Mouse (Mus musculus) adrenal gland, adult (tissue): ENCODE data around the gene Rcbtb2.

Source experiments
- DNase-seq, 2 experiments: peaks; one replicate each; pipeline ENCODE4 v3.0.0; 2022 to 2023; ENCODE audit warnings: low spot score in 1 of 2; ENCODE audit not compliant: inconsistent age in 2 of 2

Rcbtb2 gene

DNA sequence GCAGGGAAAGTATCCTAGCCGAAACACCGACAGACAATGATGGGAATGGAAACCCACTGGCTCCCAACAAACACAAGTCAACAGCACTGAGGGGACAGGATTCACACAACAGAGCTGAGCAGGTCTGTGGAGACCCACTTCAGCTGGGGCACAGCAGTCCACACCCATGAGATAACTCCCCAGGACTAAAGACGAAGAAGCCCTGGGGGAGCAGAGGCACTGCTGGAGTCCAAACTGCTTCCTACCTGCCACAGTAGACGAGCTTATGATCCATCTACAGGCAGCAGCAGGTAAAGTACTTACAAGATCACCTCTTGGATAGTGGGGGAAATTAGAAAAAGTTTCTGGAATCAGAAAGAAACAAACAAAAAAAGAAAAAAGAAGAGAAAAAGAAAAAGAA is 131.6 kb downstream of the Rcbtb2 start:
- no peak for DNase-seq

DNA sequence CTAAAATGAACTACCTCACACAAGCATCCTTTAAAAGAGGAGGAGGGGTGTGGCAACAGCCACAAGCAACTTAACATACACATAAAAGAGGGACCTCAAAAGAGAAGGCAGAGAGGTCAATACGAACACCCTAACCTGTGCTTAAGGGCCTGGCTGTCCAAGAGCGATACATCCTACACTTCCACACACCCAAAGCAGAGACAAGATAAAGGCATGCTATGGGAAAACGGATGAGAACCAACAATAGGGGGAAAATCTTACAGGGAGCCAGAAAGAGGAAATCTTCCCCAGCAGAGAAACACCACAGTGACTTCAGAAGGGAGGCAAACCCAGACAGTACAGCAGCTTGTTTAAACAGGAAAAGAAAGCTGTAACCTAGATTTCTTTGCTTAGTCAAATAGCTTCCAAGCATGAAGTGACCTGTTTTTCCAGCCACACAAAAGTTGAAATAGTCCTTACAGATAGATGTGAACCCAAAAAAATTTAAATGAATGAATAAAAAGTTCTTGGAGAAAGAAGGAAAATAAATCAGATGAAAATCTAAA is 132.7 kb downstream of the Rcbtb2 start:
- no peak for DNase-seq

DNA sequence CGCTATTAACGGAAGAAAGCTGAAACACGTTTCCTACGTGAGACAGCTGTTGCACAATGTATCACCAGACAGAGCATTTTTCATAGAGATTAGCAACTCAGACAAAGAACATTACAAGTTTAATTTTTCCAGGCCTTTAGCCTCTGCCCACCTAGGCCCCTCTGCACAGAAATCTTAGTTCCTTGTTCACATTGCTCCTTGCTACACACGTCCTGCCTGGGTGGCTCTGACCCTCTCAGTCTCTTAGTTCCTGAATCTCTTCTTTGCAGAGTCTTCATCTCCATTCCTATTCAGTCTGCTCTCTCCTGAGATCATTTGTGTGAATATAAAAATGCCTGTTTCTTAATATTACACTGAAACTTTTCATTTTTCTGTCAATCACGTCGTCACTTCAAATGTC is 134.5 kb downstream of the Rcbtb2 start:
- DNase-seq = no peak
